Mouse (Mus musculus) heart, embryonic 12.5 days (tissue): ENCODE data around the gene Bloc1s3. TPM values are rescaled to one million over a fixed set of nuclear protein-coding genes. Genes with fewer than 3 reads are reported as not detected.

Experiments used
- ATAC-seq: fragments of 200-750 bp; cut with Nextera tagmentation; 2 replicates; pipeline ENCODE4 v1.8.0; 2017; ENCODE audit warnings: moderate TSS enrichment, moderate library complexity; ENCODE audit not compliant: insufficient number of reproducible peaks, low FRiP score
- H3K27ac ChIP-seq: fragments of 300-500 bp; sonication (generic); 2 replicates; pipeline ENCODE4 v1.5.1; 2016; ENCODE audit warnings: mild to moderate bottlenecking, moderate library complexity; ENCODE audit not compliant: poor library complexity, severe bottlenecking
- H3K27me3 ChIP-seq: fragments of 300-500 bp; sonication (generic); replicated peaks from 2 replicates; pipeline ENCODE4 v1.6.1; 2016; ENCODE audit warnings: mild to moderate bottlenecking, moderate library complexity
- H3K36me3 ChIP-seq: fragments of 300-500 bp; sonication (generic); 2 replicates; pipeline ENCODE4 v1.6.1; 2016; ENCODE audit warnings: mild to moderate bottlenecking, moderate library complexity
- H3K4me1 ChIP-seq: fragments of 300-500 bp; sonication (generic); replicated peaks from 2 replicates; pipeline ENCODE4 v1.6.1; 2016; ENCODE audit warnings: mild to moderate bottlenecking
- H3K4me2 ChIP-seq: fragments of 300-500 bp; sonication (generic); 2 replicates; pipeline ENCODE4 v1.6.1; 2016; ENCODE audit warnings: mild to moderate bottlenecking, moderate library complexity
- H3K4me3 ChIP-seq: fragments of 300-500 bp; sonication (generic); 2 replicates; pipeline ENCODE4 v1.5.1; 2016; ENCODE audit warnings: mild to moderate bottlenecking
- H3K9ac ChIP-seq: fragments of 300-500 bp; sonication (generic); 2 replicates; pipeline ENCODE4 v1.6.1; 2016; ENCODE audit warnings: mild to moderate bottlenecking, moderate library complexity
- H3K9me3 ChIP-seq: fragments of 300-500 bp; sonication (generic); replicated peaks from 2 replicates; pipeline ENCODE4 v1.6.1; 2016; ENCODE audit warnings: mild to moderate bottlenecking, moderate library complexity
- WGBS: fragments of 180-500 bp; shearing (Covaris S2); methylation state at CpG from one replicate; pipeline ENCODE4 v1.1.7; 2016; 5-methylcytosine and 5-hydroxymethylcytosine counted together
- polyA plus RNA-seq: library from polyadenylated mRNA; unstranded; fragments of >200 nt; fragmentation: Nextera tagmentation; extraction: Ambion mirVana; gene quantifications from 2 replicates; pipeline ENCODE4 v1.2.1, GENCODE M21; 2016

Bloc1s3 gene
- polyA plus RNA-seq, 1 experiment from 2014 or later: 2.4 TPM

- peaks cover 50% of the 10 kb centered on the region for H3K27me3 ChIP-seq
Measured at GRCm38 (mm10) chr7:19477084-19477483, 31.1 kb downstream of the Bloc1s3 start.

GRCm38 (mm10) chr7:19473875-19474443, 34.2 kb downstream of the Bloc1s3 start:
- Histone ChIP-seq H3K4me1 (peaks cover 25% of the 10 kb centered on the region), H3K27ac (no peak overlapping the region), H3K9ac (peak overlapping the region; percentile 74), H3K27me3 (peaks cover 78% of the 10 kb centered on the region), H3K9me3 (no peaks in the 10 kb centered on the region; the same call in 1 of the 2 replicates), H3K4me2 (peak overlapping the region; percentile 85), H3K4me3 (peak overlapping the region; percentile 64), H3K36me3 (no peaks in the 10 kb centered on the region)
- 4% methylated on average over 71 of the region's 89 CpGs for WGBS
- ATAC-seq: peak; percentile 69

More at GRCm38 (mm10) chr7:19477084-19477483, 31.1 kb downstream of the Bloc1s3 start:
- peaks cover 4% of the 10 kb centered on the region; the same call in 1 of the 2 replicates for H3K36me3 ChIP-seq
- H3K9ac ChIP-seq: no peak overlapping the region
- H3K4me2 ChIP-seq: no peak overlapping the region
- ATAC-seq: no peak
- 49% methylated on average over 2 of the region's 2 CpGs for WGBS
- no peaks in the 10 kb centered on the region for H3K9me3 ChIP-seq
- H3K4me3 ChIP-seq: no peak overlapping the region
- H3K4me1 ChIP-seq: peaks cover 22% of the 10 kb centered on the region
- no peak overlapping the region for H3K27ac ChIP-seq

- WGBS: 24% methylated on average over 4 of the region's 4 CpGs
Measured at GRCm38 (mm10) chr7:19472403-19472802, 35.8 kb downstream of the Bloc1s3 start.

GRCm38 (mm10) chr7:19470308-19470707, 37.9 kb downstream of the Bloc1s3 start:
- no peak overlapping the region for H3K9ac ChIP-seq
- ATAC-seq: no peak
- no peak overlapping the region for H3K27ac ChIP-seq
- peaks cover 32% of the 10 kb centered on the region for H3K4me1 ChIP-seq
- H3K9me3 ChIP-seq: no peaks in the 10 kb centered on the region; the same call in 1 of the 2 replicates
- peaks cover 77% of the 10 kb centered on the region for H3K27me3 ChIP-seq
- no peak overlapping the region for H3K4me3 ChIP-seq
- no peaks in the 10 kb centered on the region for H3K36me3 ChIP-seq
- H3K4me2 ChIP-seq: no peak overlapping the region
- 18% methylated on average over 14 of the region's 14 CpGs for WGBS

More at GRCm38 (mm10) chr7:19472403-19472802, 35.8 kb downstream of the Bloc1s3 start:
- no peak overlapping the region for H3K9ac ChIP-seq
- 0 out of 2 replicates have a peak, but pooled peaks have one; percentile 7 for ATAC-seq
- H3K4me3 ChIP-seq: no peak overlapping the region
- H3K27me3 ChIP-seq: peaks cover 76% of the 10 kb centered on the region
- H3K9me3 ChIP-seq: no peaks in the 10 kb centered on the region; the same call in 1 of the 2 replicates
- H3K36me3 ChIP-seq: no peaks in the 10 kb centered on the region
- H3K4me2 ChIP-seq: no peak overlapping the region
- H3K27ac ChIP-seq: no peak overlapping the region
- H3K4me1 ChIP-seq: peaks cover 18% of the 10 kb centered on the region

GRCm38 (mm10) chr7:19469404-19469803, 38.8 kb downstream of the Bloc1s3 start:
- WGBS: 29% methylated on average over 23 of the region's 23 CpGs
- H3K4me2 ChIP-seq: no peak overlapping the region
- ATAC-seq: no peak
- H3K9me3 ChIP-seq: no peaks in the 10 kb centered on the region; the same call in 1 of the 2 replicates
- H3K27me3 ChIP-seq: peaks cover 73% of the 10 kb centered on the region
- H3K36me3 ChIP-seq: no peaks in the 10 kb centered on the region
- no peak overlapping the region for H3K9ac ChIP-seq
- H3K27ac ChIP-seq: no peak overlapping the region
- H3K4me1 ChIP-seq: peaks cover 40% of the 10 kb centered on the region
- no peak overlapping the region for H3K4me3 ChIP-seq

- H3K27ac ChIP-seq: no peak overlapping the region
- no peak for ATAC-seq
- H3K4me1 ChIP-seq: peaks cover 39% of the 10 kb centered on the region
- H3K9ac ChIP-seq: no peak overlapping the region
- no peak overlapping the region for H3K4me2 ChIP-seq
- peaks cover 62% of the 10 kb centered on the region for H3K27me3 ChIP-seq
- H3K36me3 ChIP-seq: no peaks in the 10 kb centered on the region
- H3K4me3 ChIP-seq: no peak overlapping the region
- no peaks in the 10 kb centered on the region; the same call in 1 of the 2 replicates for H3K9me3 ChIP-seq
- WGBS: 69% methylated on average over 12 of the region's 12 CpGs
Measured at GRCm38 (mm10) chr7:19468279-19468678, 39.9 kb downstream of the Bloc1s3 start.

- H3K4me3 ChIP-seq: no peak overlapping the region
- H3K27ac ChIP-seq: no peak overlapping the region
- WGBS: 30% methylated on average over 6 of the region's 6 CpGs
- H3K36me3 ChIP-seq: no peaks in the 10 kb centered on the region
- H3K4me2 ChIP-seq: no peak overlapping the region
- no peak for ATAC-seq
- H3K4me1 ChIP-seq: peaks cover 39% of the 10 kb centered on the region
- no peaks in the 10 kb centered on the region; the same call in 1 of the 2 replicates for H3K9me3 ChIP-seq
- no peak overlapping the region for H3K9ac ChIP-seq
- peaks cover 56% of the 10 kb centered on the region for H3K27me3 ChIP-seq
Measured at GRCm38 (mm10) chr7:19467638-19468037, 40.5 kb downstream of the Bloc1s3 start.

- H3K4me1 ChIP-seq: peaks cover 39% of the 10 kb centered on the region
- WGBS: 47% methylated on average over 5 of the region's 5 CpGs
- ATAC-seq: no peak
- no peak overlapping the region for H3K4me2 ChIP-seq
- no peak overlapping the region for H3K4me3 ChIP-seq
- H3K9me3 ChIP-seq: no peaks in the 10 kb centered on the region
- no peaks in the 10 kb centered on the region for H3K36me3 ChIP-seq
- H3K9ac ChIP-seq: no peak overlapping the region
- H3K27ac ChIP-seq: no peak overlapping the region
- H3K27me3 ChIP-seq: peaks cover 46% of the 10 kb centered on the region
Measured at GRCm38 (mm10) chr7:19466602-19467145, 41.5 kb downstream of the Bloc1s3 start.

GRCm38 (mm10) chr7:19464367-19465307, 43.5 kb downstream of the Bloc1s3 start:
- Histone ChIP-seq H3K36me3 (no peaks in the 10 kb centered on the region), H3K9me3 (no peaks in the 10 kb centered on the region), H3K4me1 (peaks cover 36% of the 10 kb centered on the region), H3K9ac (peak overlapping the region; percentile 59), H3K27ac (peak overlapping the region; percentile 55), H3K4me2 (peak overlapping the region; percentile 62), H3K4me3 (peak overlapping the region; percentile 29), H3K27me3 (peaks cover 29% of the 10 kb centered on the region)
- peak; percentile 40 for ATAC-seq
- 6% methylated on average over 22 of the region's 22 CpGs for WGBS

GRCm38 (mm10) chr7:19462884-19463381, 45.2 kb downstream of the Bloc1s3 start, which contains the start of gene Exoc3l2:
Gene Exoc3l2 (plus strand): TSS chr7:19463331.
- Histone ChIP-seq H3K27me3 (peaks cover 17% of the 10 kb centered on the region), H3K27ac (peak within 1 kb of the TSS; percentile 56; the same call in 1 of the 2 replicates), H3K9me3 (no peaks in the 10 kb centered on the region), H3K4me3 (peak within 1 kb of the TSS; percentile 31), H3K4me2 (peak within 1 kb of the TSS; percentile 62), H3K36me3 (no peaks in the 10 kb centered on the region), H3K4me1 (peaks cover 40% of the 10 kb centered on the region), H3K9ac (peak within 1 kb of the TSS; percentile 21)
- peak; percentile 37 for ATAC-seq
- WGBS: 13% methylated on average over 6 of the region's 6 CpGs
